Mouse (Mus musculus) ES-E14 (cell line): Measurements from ENCODE around the gene Cxcl1. TPM values are rescaled to one million over a fixed set of nuclear protein-coding genes. Genes with fewer than 3 reads are reported as not detected.
"Not testable (repeated sequence)": the region's sequence is repeated elsewhere in the genome, so short reads cannot be mapped to it uniquely, and the experiment has no call there.

ENCODE experiments used
- DNase-seq: peaks from one replicate; pipeline ENCODE4 v3.0.0-alpha.2; 2013; ENCODE audit warnings: low read depth, low spot score
- H3K27ac ChIP-seq: 2 replicates; pipeline ENCODE4 v1.5.1; 2012; ENCODE audit warnings: low read depth, mild to moderate bottlenecking, low read length, moderate library complexity, mixed read lengths; ENCODE audit not compliant: poor library complexity, insufficient read depth, severe bottlenecking
- H3K36me3 ChIP-seq: 2 replicates; pipeline ENCODE4 v1.6.1; 2012; ENCODE audit warnings: mild to moderate bottlenecking, low read length, moderate library complexity, mixed read lengths; ENCODE audit not compliant: control insufficient read depth, poor library complexity, insufficient read depth, severe bottlenecking
- H3K4me1 ChIP-seq, 2 experiments: fragments of 150-350 bp in 1 of 2; sonication (generic) in 1 of 2; 2 replicates each; pipeline ENCODE4 v1.6.1; 2012; ENCODE audit warnings: low read length in 2 of 2, mild to moderate bottlenecking in 1 of 2, mixed read lengths in 1 of 2; ENCODE audit not compliant: control insufficient read depth in 2 of 2, insufficient read depth in 2 of 2, poor library complexity in 1 of 2
- H3K4me3 ChIP-seq, 2 experiments: fragments of 150-350 bp in 1 of 2; sonication (generic) in 1 of 2; 2 replicates each; pipeline ENCODE4 v1.5.1; 2012; ENCODE audit warnings: low read length in 2 of 2, low read depth in 1 of 2, mild to moderate bottlenecking in 1 of 2, mixed read lengths in 1 of 2; ENCODE audit not compliant: insufficient read depth in 1 of 2, poor library complexity in 1 of 2, severe bottlenecking in 1 of 2
- H3K9ac ChIP-seq: 2 replicates; pipeline ENCODE4 v1.6.1; 2012; ENCODE audit warnings: low read depth, mild to moderate bottlenecking, low read length, mixed read lengths; ENCODE audit not compliant: poor library complexity, insufficient read depth, severe bottlenecking
- H3K9me3 ChIP-seq: fragments of 150-350 bp; sonication (generic); 2 replicates; pipeline ENCODE4 v1.6.1; 2012; ENCODE audit warnings: low read depth, mild to moderate bottlenecking, low read length; ENCODE audit not compliant: control insufficient read depth, insufficient read depth
- CHD2 ChIP-seq: IDR thresholded peaks from 2 replicates; pipeline ENCODE4 v1.6.1; 2014; ENCODE audit warnings: mild to moderate bottlenecking, low read depth, low read length, inconsistent platforms
- HCFC1 ChIP-seq: IDR thresholded peaks from 2 replicates; pipeline ENCODE4 v1.6.1; 2012; ENCODE audit warnings: low read length, inconsistent platforms, borderline replicate concordance; ENCODE audit not compliant: insufficient read depth
- MAFK ChIP-seq: IDR thresholded peaks from 2 replicates; pipeline ENCODE4 v1.6.1; 2014; ENCODE audit warnings: mild to moderate bottlenecking, low read depth, low read length, inconsistent platforms; ENCODE audit not compliant: insufficient read depth
- ZC3H11A ChIP-seq: IDR thresholded peaks from 2 replicates; pipeline ENCODE4 v1.6.1; 2012; ENCODE audit warnings: low read depth, mild to moderate bottlenecking, inconsistent platforms, low read length, borderline replicate concordance
- ZNF384 ChIP-seq: IDR thresholded peaks from 2 replicates; pipeline ENCODE4 v1.6.1; 2012; ENCODE audit warnings: low read depth, low read length, inconsistent platforms
- in situ Hi-C, 2 experiments: fragments of 600-800 bp; cut with MboI; formaldehyde crosslinking; loops; one replicate each; pipeline ENCODE4 v1.15.1; 2025; ENCODE audit warnings: low sequenced_read_pairs in 2 of 2, inconsistent platforms in 1 of 2; ENCODE audit not compliant: unreplicated experiment in 2 of 2
- total RNA-seq: library from RNA; depleted of rRNA; stranded (reverse); fragments of 300-350 nt; gene quantifications from 2 replicates; pipeline ENCODE4 v1.2.3, GENCODE M21; 2012; rRNA removed

Gene Cxcl1
- 0.45 TPM in 1 of 2 replicates, not detected in the other for total RNA-seq

GRCm38 (mm10) chr5:90890519-90891463 lies at the start of gene Cxcl1:
Gene Cxcl1 (plus strand): TSS chr5:90891241.
- DNase-seq: peak; percentile 24
- Histone ChIP-seq H3K27ac (no peak within 1 kb of the TSS), H3K4me3 (peak within 1 kb of the TSS; percentile 52 to 58), H3K4me1 (0 out of 4 replicates have a peak, but pooled peaks cover 0 to 2% of the 10 kb centered on the region in 2 experiments), H3K9ac (peak within 1 kb of the TSS; percentile 36; the same call in 1 of the 2 replicates), H3K36me3 (no peaks in the 10 kb centered on the region), H3K9me3 (no peaks in the 10 kb centered on the region)
- in situ Hi-C loops: no loop called here
- TF ChIP-seq ZC3H11A (no peak), CHD2 (no peak), ZNF384 (no peak)

GRCm38 (mm10) chr5:90843891-90844290 lies 47.1 kb upstream of the Cxcl1 start:
- Histone ChIP-seq H3K9ac (no peak overlapping the region), H3K9me3 (no peaks in the 10 kb centered on the region), H3K4me3 (no peak overlapping the region), H3K27ac (no peak overlapping the region), H3K4me1 (no peaks in the 10 kb centered on the region), H3K36me3 (no peaks in the 10 kb centered on the region)
- in situ Hi-C loops: no loop called here
- DNase-seq: no peak
- TF ChIP-seq HCFC1 (no peak), CHD2 (no peak), MAFK (no peak), ZC3H11A (no peak), ZNF384 (no peak)

GRCm38 (mm10) chr5:90850096-90850495 lies 40.9 kb upstream of the Cxcl1 start:
- H3K4me3 ChIP-seq, DNase-seq, H3K27ac ChIP-seq, H3K36me3 ChIP-seq, H3K9me3 ChIP-seq, H3K9ac ChIP-seq, in situ Hi-C loops, H3K4me1 ChIP-seq: not testable (repeated sequence)

- in situ Hi-C loops, H3K9ac ChIP-seq, H3K4me3 ChIP-seq, H3K4me1 ChIP-seq, H3K36me3 ChIP-seq, H3K9me3 ChIP-seq, H3K27ac ChIP-seq, DNase-seq: not testable (repeated sequence)
These were observed 39.6 kb upstream of the Cxcl1 start for GRCm38 (mm10) chr5:90851391-90851790.

- no peaks in the 10 kb centered on the region for H3K4me1 ChIP-seq
- H3K27ac ChIP-seq: no peak overlapping the region
- no peak overlapping the region for H3K9ac ChIP-seq
- in situ Hi-C loops: no loop called here
- no peaks in the 10 kb centered on the region for H3K9me3 ChIP-seq
- TF ChIP-seq CHD2: no peak
- no peak for TF ChIP-seq ZC3H11A
- TF ChIP-seq MAFK: no peak
- no peak for TF ChIP-seq HCFC1
- no peak for TF ChIP-seq ZNF384
- DNase-seq: no peak
- H3K4me3 ChIP-seq: no peak overlapping the region
- H3K36me3 ChIP-seq: no peaks in the 10 kb centered on the region
These were observed 37.8 kb upstream of the Cxcl1 start for GRCm38 (mm10) chr5:90853206-90853605.
